Mouse (Mus musculus) liver, adult 2 months (tissue): Measurements from ENCODE around the gene Lpp.

ENCODE experiments used
- CTCF ChIP-seq: fragments of 200-500 bp; IDR thresholded peaks from 2 replicates; pipeline ENCODE4 v1.5.1; 2011; ENCODE audit warnings: low read depth, low read length, control low read depth
- POLR2A ChIP-seq: fragments of 200-500 bp; IDR thresholded peaks from 2 replicates; pipeline ENCODE4 v1.6.1; 2011; ENCODE audit warnings: low read length, control low read depth; ENCODE audit not compliant: insufficient read depth; ENCODE audit errors: extremely low read depth

DNA sequence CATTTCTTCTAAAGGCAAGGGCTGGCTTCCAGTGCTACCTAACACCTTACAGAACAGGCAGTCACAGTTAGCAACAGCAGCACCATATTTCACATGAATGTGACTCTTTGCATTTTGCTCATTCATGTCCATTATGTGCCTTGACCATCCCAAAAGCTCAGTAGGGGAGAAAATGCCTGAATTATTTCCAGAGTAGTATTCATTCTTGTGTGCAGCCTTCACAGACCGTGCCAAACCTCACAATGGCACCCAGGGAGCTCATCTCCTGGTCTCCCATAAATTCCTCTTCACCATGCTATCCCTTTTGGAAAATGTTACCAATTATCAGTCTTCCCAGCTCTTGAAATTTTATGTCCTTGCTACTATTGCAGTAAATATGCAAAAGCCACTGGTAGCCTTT lies 584.9 kb downstream of the Lpp start:
- no peak for TF ChIP-seq POLR2A
- TF ChIP-seq CTCF, result no peak
